Mouse (Mus musculus) hindbrain, embryonic 12.5 days (tissue): ENCODE measurements around the gene Tbx10. TPM values are rescaled to one million over a fixed set of nuclear protein-coding genes. Genes with fewer than 3 reads are reported as not detected.
"Not testable (repeated sequence)": the region's sequence is repeated elsewhere in the genome, so short reads cannot be mapped to it uniquely, and the experiment has no call there.

ENCODE experiments used
- ATAC-seq: fragments of 200-750 bp; cut with Nextera tagmentation; 2 replicates; pipeline ENCODE4 v1.8.0; 2017; ENCODE audit warnings: moderate TSS enrichment; ENCODE audit not compliant: low FRiP score
- H3K27ac ChIP-seq: fragments of 300-500 bp; sonication (generic); 2 replicates; pipeline ENCODE4 v1.5.1; 2016; ENCODE audit warnings: mild to moderate bottlenecking
- H3K27me3 ChIP-seq: fragments of 300-500 bp; sonication (generic); 2 replicates; pipeline ENCODE4 v1.6.1; 2016; ENCODE audit warnings: mild to moderate bottlenecking
- H3K36me3 ChIP-seq: fragments of 300-500 bp; sonication (generic); 2 replicates; pipeline ENCODE4 v1.6.1; 2016; ENCODE audit warnings: mild to moderate bottlenecking
- H3K4me1 ChIP-seq: fragments of 300-500 bp; sonication (generic); 2 replicates; pipeline ENCODE4 v1.6.1; 2016
- H3K4me2 ChIP-seq: fragments of 300-500 bp; sonication (generic); replicated peaks from 2 replicates; pipeline ENCODE4 v1.6.1; 2016; ENCODE audit warnings: mild to moderate bottlenecking
- H3K4me3 ChIP-seq: fragments of 300-500 bp; sonication (generic); 2 replicates; pipeline ENCODE4 v1.5.1; 2016; ENCODE audit warnings: mild to moderate bottlenecking
- H3K9ac ChIP-seq: fragments of 300-500 bp; sonication (generic); 2 replicates; pipeline ENCODE4 v1.6.1; 2016; ENCODE audit warnings: mild to moderate bottlenecking, moderate library complexity
- H3K9me3 ChIP-seq: fragments of 300-500 bp; sonication (generic); replicated peaks from 2 replicates; pipeline ENCODE4 v1.6.1; 2016; ENCODE audit warnings: mild to moderate bottlenecking
- WGBS: fragments of 180-500 bp; shearing (Covaris S2); methylation state at CpG from one replicate; pipeline ENCODE4 v1.1.7; 2016; 5-methylcytosine and 5-hydroxymethylcytosine counted together
- polyA plus RNA-seq: library from polyadenylated mRNA; unstranded; fragments of >200 nt; fragmentation: Nextera tagmentation; extraction: Ambion mirVana; gene quantifications from 2 replicates; pipeline ENCODE4 v1.2.1, GENCODE M21; 2016

The Tbx10 gene
- polyA plus RNA-seq, 1 experiment from 2014 or later: 0.35 TPM

GRCm38 (mm10) chr19:3958470-3958869 is 34.1 kb upstream of the Tbx10 start, which contains the start of gene Aldh3b3:
Gene Aldh3b3, plus strand, starts transcription at chr19:3958645.
- 0 out of 2 replicates have a peak, but pooled peaks cover 4% of the 10 kb centered on the region for H3K27me3 ChIP-seq
- no peaks in the 10 kb centered on the region for H3K9me3 ChIP-seq
- no peak within 1 kb of the TSS for H3K9ac ChIP-seq
- H3K4me3 ChIP-seq: no peak within 1 kb of the TSS
- no peak for ATAC-seq
- H3K4me2 ChIP-seq: no peak within 1 kb of the TSS
- no peaks in the 10 kb centered on the region for H3K36me3 ChIP-seq
- no peaks in the 10 kb centered on the region for H3K4me1 ChIP-seq
- no peak within 1 kb of the TSS for H3K27ac ChIP-seq
- 81% methylated on average over 4 of the region's 4 CpGs for WGBS

- Histone ChIP-seq H3K9ac (no peak overlapping the region), H3K27me3 (0 out of 2 replicates have a peak, but pooled peaks cover 4% of the 10 kb centered on the region), H3K4me1 (no peaks in the 10 kb centered on the region), H3K4me2 (no peak overlapping the region), H3K4me3 (no peak overlapping the region), H3K36me3 (no peaks in the 10 kb centered on the region), H3K9me3 (no peaks in the 10 kb centered on the region), H3K27ac (no peak overlapping the region)
- no peak for ATAC-seq
These were observed 33.5 kb upstream of the Tbx10 start for GRCm38 (mm10) chr19:3959030-3959429.

GRCm38 (mm10) chr19:3960211-3960610 is 32.3 kb upstream of the Tbx10 start:
- no peak overlapping the region for H3K9ac ChIP-seq
- no peaks in the 10 kb centered on the region for H3K9me3 ChIP-seq
- no peak overlapping the region for H3K4me2 ChIP-seq
- H3K27me3 ChIP-seq: 0 out of 2 replicates have a peak, but pooled peaks cover 4% of the 10 kb centered on the region
- H3K36me3 ChIP-seq: no peaks in the 10 kb centered on the region
- ATAC-seq: no peak
- no peak overlapping the region for H3K4me3 ChIP-seq
- 86% methylated on average over 5 of the region's 5 CpGs for WGBS
- no peak overlapping the region for H3K27ac ChIP-seq
- H3K4me1 ChIP-seq: no peaks in the 10 kb centered on the region

GRCm38 (mm10) chr19:3961805-3962204 is 30.7 kb upstream of the Tbx10 start:
- not testable (repeated sequence) for H3K4me3 ChIP-seq, H3K36me3 ChIP-seq, ATAC-seq, H3K4me2 ChIP-seq, H3K9ac ChIP-seq, H3K27me3 ChIP-seq, H3K9me3 ChIP-seq, H3K4me1 ChIP-seq, H3K27ac ChIP-seq
- 83% methylated on average over 6 of the region's 6 CpGs for WGBS

GRCm38 (mm10) chr19:3962469-3962868 is 30.1 kb upstream of the Tbx10 start:
- 11% methylated on average over 2 of the region's 2 CpGs for WGBS
- Histone ChIP-seq H3K27ac (no peak overlapping the region), H3K27me3 (no peaks in the 10 kb centered on the region), H3K4me3 (no peak overlapping the region), H3K4me1 (no peaks in the 10 kb centered on the region), H3K9ac (no peak overlapping the region), H3K36me3 (no peaks in the 10 kb centered on the region), H3K9me3 (no peaks in the 10 kb centered on the region), H3K4me2 (no peak overlapping the region)
- ATAC-seq: no peak

GRCm38 (mm10) chr19:3964030-3964429 is 28.5 kb upstream of the Tbx10 start:
- ATAC-seq: no peak
- Histone ChIP-seq H3K4me1 (0 out of 2 replicates have a peak, but pooled peaks cover 3% of the 10 kb centered on the region), H3K36me3 (no peaks in the 10 kb centered on the region), H3K9me3 (no peaks in the 10 kb centered on the region), H3K27me3 (no peaks in the 10 kb centered on the region), H3K4me2 (no peak overlapping the region), H3K27ac (no peak overlapping the region), H3K9ac (no peak overlapping the region), H3K4me3 (no peak overlapping the region)
- WGBS: 77% methylated on average over 4 of the region's 4 CpGs

- Histone ChIP-seq H3K4me2 (no peak overlapping the region), H3K4me3 (no peak overlapping the region), H3K9me3 (no peaks in the 10 kb centered on the region), H3K4me1 (0 out of 2 replicates have a peak, but pooled peaks cover 3% of the 10 kb centered on the region), H3K9ac (no peak overlapping the region), H3K36me3 (no peaks in the 10 kb centered on the region), H3K27ac (no peak overlapping the region), H3K27me3 (no peaks in the 10 kb centered on the region)
- WGBS: 67% methylated on average over 11 of the region's 11 CpGs
- no peak for ATAC-seq
These were observed 26.0 kb upstream of the Tbx10 start for GRCm38 (mm10) chr19:3966330-3967075.

GRCm38 (mm10) chr19:3967258-3967657 is 25.3 kb upstream of the Tbx10 start:
- no peak overlapping the region for H3K4me2 ChIP-seq
- 72% methylated on average over 3 of the region's 3 CpGs for WGBS
- H3K27ac ChIP-seq: no peak overlapping the region
- no peaks in the 10 kb centered on the region for H3K9me3 ChIP-seq
- H3K36me3 ChIP-seq: no peaks in the 10 kb centered on the region
- no peak overlapping the region for H3K9ac ChIP-seq
- no peaks in the 10 kb centered on the region for H3K27me3 ChIP-seq
- ATAC-seq: no peak
- 0 out of 2 replicates have a peak, but pooled peaks cover 3% of the 10 kb centered on the region for H3K4me1 ChIP-seq
- H3K4me3 ChIP-seq: no peak overlapping the region

- 57% methylated on average over 9 of the region's 9 CpGs for WGBS
- Histone ChIP-seq H3K4me2 (no peak within 1 kb of the TSS), H3K4me3 (no peak within 1 kb of the TSS), H3K27me3 (no peaks in the 10 kb centered on the region), H3K9ac (no peak within 1 kb of the TSS), H3K9me3 (no peaks in the 10 kb centered on the region), H3K4me1 (0 out of 2 replicates have a peak, but pooled peaks cover 3% of the 10 kb centered on the region), H3K27ac (no peak within 1 kb of the TSS), H3K36me3 (no peaks in the 10 kb centered on the region)
- ATAC-seq: no peak
These were observed 20.3 kb upstream of the Tbx10 start, which contains the start of gene Aldh3b2 for GRCm38 (mm10) chr19:3972229-3972628. Gene Aldh3b2, plus strand, starts transcription at chr19:3972328.

- not testable (repeated sequence) for H3K27ac ChIP-seq, H3K4me2 ChIP-seq, ATAC-seq, H3K9ac ChIP-seq, H3K9me3 ChIP-seq, H3K36me3 ChIP-seq, H3K4me1 ChIP-seq, H3K4me3 ChIP-seq, H3K27me3 ChIP-seq
- 87% methylated on average over 6 of the region's 6 CpGs for WGBS
These were observed 17.9 kb upstream of the Tbx10 start for GRCm38 (mm10) chr19:3974608-3975007.

- Histone ChIP-seq H3K9ac (no peak overlapping the region), H3K4me3 (no peak overlapping the region), H3K27me3 (no peaks in the 10 kb centered on the region), H3K4me1 (peaks cover 5% of the 10 kb centered on the region; the same call in 1 of the 2 replicates), H3K9me3 (no peaks in the 10 kb centered on the region), H3K4me2 (no peak overlapping the region), H3K36me3 (no peaks in the 10 kb centered on the region), H3K27ac (no peak overlapping the region)
- ATAC-seq: no peak
- WGBS: 81% methylated on average over 2 of the region's 2 CpGs
These were observed 16.7 kb upstream of the Tbx10 start for GRCm38 (mm10) chr19:3975866-3976265.

GRCm38 (mm10) chr19:3980309-3980708 is 12.2 kb upstream of the Tbx10 start:
- WGBS: 16% methylated on average over 4 of the region's 4 CpGs

GRCm38 (mm10) chr19:3980917-3981316 is 11.6 kb upstream of the Tbx10 start:
- Histone ChIP-seq H3K4me2 (no peak overlapping the region), H3K9me3 (no peaks in the 10 kb centered on the region), H3K36me3 (no peaks in the 10 kb centered on the region), H3K4me3 (no peak overlapping the region), H3K4me1 (peaks cover 29% of the 10 kb centered on the region), H3K9ac (no peak overlapping the region), H3K27ac (no peak overlapping the region), H3K27me3 (no peaks in the 10 kb centered on the region)
- ATAC-seq: no peak
- 84% methylated on average over 9 of the region's 9 CpGs for WGBS

More at GRCm38 (mm10) chr19:3980309-3980708, 12.2 kb upstream of the Tbx10 start:
- no peak overlapping the region for H3K4me2 ChIP-seq
- ATAC-seq: peak; percentile 52
- peaks cover 24% of the 10 kb centered on the region for H3K4me1 ChIP-seq
- no peaks in the 10 kb centered on the region for H3K36me3 ChIP-seq
- no peaks in the 10 kb centered on the region for H3K27me3 ChIP-seq
- H3K9ac ChIP-seq: no peak overlapping the region
- H3K9me3 ChIP-seq: no peaks in the 10 kb centered on the region
- H3K4me3 ChIP-seq: no peak overlapping the region
- no peak overlapping the region for H3K27ac ChIP-seq
